Mouse (Mus musculus): Measurements from ENCODE around the gene Scrn2. TPM values are rescaled to one million over a fixed set of nuclear protein-coding genes. Genes with fewer than 3 reads are reported as not detected.

The Scrn2 gene
- polyA plus RNA-seq, 1 experiment from 2014 or later: 12.5 TPM

- DNase-seq (ENCODE audit: low spot score): no peak
- H3K4me1 ChIP-seq (replicated peaks; ENCODE audit: control insufficient read depth, insufficient read depth): 0 out of 2 replicates have a peak, but pooled peaks cover 8% of the 10 kb centered on the region
- H3K4me2 ChIP-seq (replicated peaks; ENCODE audit: low read depth): peak overlapping the region; percentile 98
- no peaks in the 10 kb centered on the region for H3K36me3 ChIP-seq (ENCODE audit: control insufficient read depth, insufficient read depth, low read length)
- 7% methylated on average over 26 of the region's 27 CpGs for WGBS
- TF ChIP-seq CTCF (IDR thresholded peaks at IDR 0.05; ENCODE audit: low read depth) (no peak), EP300 (optimal IDR thresholded peaks at IDR 0.05) (no peak)
- peaks cover 4% of the 10 kb centered on the region; the same call in 1 of the 2 replicates for H3K27me3 ChIP-seq (ENCODE audit: control insufficient read depth, insufficient read depth, low read length)
- H3K9ac ChIP-seq (ENCODE audit: low read length): no peak overlapping the region
- H3K27ac ChIP-seq (replicated peaks): 0 out of 2 replicates have a peak overlapping the region, but pooled peaks have one; percentile 25
- ATAC-seq (ENCODE audit: low FRiP score, low TSS enrichment): peak; percentile 21; the same call in 1 of the 2 replicates
- H3K4me3 ChIP-seq (ENCODE audit: low read depth, low read length): peak overlapping the region; percentile 58
- no peaks in the 10 kb centered on the region for H3K9me3 ChIP-seq (ENCODE audit: control insufficient read depth, low read length)
These were observed 8.5 kb upstream of the Scrn2 start for GRCm38 (mm10) chr11:97021121-97021765.

- no peaks in the 10 kb centered on the region for H3K9me3 ChIP-seq (ENCODE audit: control insufficient read depth, low read length)
- H3K27ac ChIP-seq (replicated peaks): 0 out of 2 replicates have a peak overlapping the region, but pooled peaks have one; percentile 40
- H3K9ac ChIP-seq (ENCODE audit: low read length): peak overlapping the region; percentile 74
- H3K27me3 ChIP-seq (ENCODE audit: control insufficient read depth, insufficient read depth, low read length): peaks cover 2% of the 10 kb centered on the region; the same call in 1 of the 2 replicates
- peak overlapping the region; percentile 98 for H3K4me2 ChIP-seq (replicated peaks; ENCODE audit: low read depth)
- WGBS: under 1% methylated on average over 48 of the region's 50 CpGs
- peak; percentile 83 for DNase-seq (ENCODE audit: low spot score)
- peak overlapping the region; percentile 58 for H3K4me3 ChIP-seq (ENCODE audit: low read depth, low read length)
- TF ChIP-seq EP300 (optimal IDR thresholded peaks at IDR 0.05) (no peak), CTCF (IDR thresholded peaks at IDR 0.05; ENCODE audit: low read depth) (peak; percentile 76)
- peak; percentile 77 for ATAC-seq (ENCODE audit: low FRiP score, low TSS enrichment)
- 0 out of 2 replicates have a peak, but pooled peaks cover 8% of the 10 kb centered on the region for H3K4me1 ChIP-seq (replicated peaks; ENCODE audit: control insufficient read depth, insufficient read depth)
- H3K36me3 ChIP-seq (ENCODE audit: control insufficient read depth, insufficient read depth, low read length): no peaks in the 10 kb centered on the region
These were observed 7.8 kb upstream of the Scrn2 start for GRCm38 (mm10) chr11:97021873-97022484.

GRCm38 (mm10) chr11:97024977-97025376 is 4.8 kb upstream of the Scrn2 start:
- H3K4me1 ChIP-seq (replicated peaks; ENCODE audit: control insufficient read depth, insufficient read depth): 0 out of 2 replicates have a peak, but pooled peaks cover 8% of the 10 kb centered on the region
- TF ChIP-seq CTCF (IDR thresholded peaks at IDR 0.05; ENCODE audit: low read depth) (no peak), EP300 (optimal IDR thresholded peaks at IDR 0.05) (no peak)
- H3K4me2 ChIP-seq (replicated peaks; ENCODE audit: low read depth): no peak overlapping the region
- 51% methylated on average over 10 of the region's 10 CpGs for WGBS
- peak overlapping the region; percentile 81; the same call in 1 of the 2 replicates for H3K27ac ChIP-seq (replicated peaks)
- DNase-seq (ENCODE audit: low spot score) (no peak), ATAC-seq (ENCODE audit: low FRiP score, low TSS enrichment) (no peak)
- H3K9me3 ChIP-seq (ENCODE audit: control insufficient read depth, low read length): no peaks in the 10 kb centered on the region
- H3K36me3 ChIP-seq (ENCODE audit: control insufficient read depth, insufficient read depth, low read length): no peaks in the 10 kb centered on the region
- H3K4me3 ChIP-seq (ENCODE audit: low read depth, low read length): no peak overlapping the region
- H3K27me3 ChIP-seq (ENCODE audit: control insufficient read depth, insufficient read depth, low read length): no peaks in the 10 kb centered on the region; the same call in 1 of the 2 replicates
- H3K9ac ChIP-seq (ENCODE audit: low read length): no peak overlapping the region

- H3K27ac ChIP-seq (replicated peaks): peak overlapping the region; percentile 81
- H3K4me2 ChIP-seq (replicated peaks; ENCODE audit: low read depth): peak overlapping the region; percentile 55
- H3K4me3 ChIP-seq (ENCODE audit: low read depth, low read length): peak overlapping the region; percentile 23
- WGBS: 5% methylated on average over 17 of the region's 17 CpGs
- TF ChIP-seq EP300 (optimal IDR thresholded peaks at IDR 0.05): no peak
- peak; percentile 98 for TF ChIP-seq CTCF (IDR thresholded peaks at IDR 0.05; ENCODE audit: low read depth)
- DNase-seq (ENCODE audit: low spot score) (peak; percentile 89), ATAC-seq (ENCODE audit: low FRiP score, low TSS enrichment) (peak; percentile 39)
- H3K27me3 ChIP-seq (ENCODE audit: control insufficient read depth, insufficient read depth, low read length): no peaks in the 10 kb centered on the region; the same call in 1 of the 2 replicates
- H3K9ac ChIP-seq (ENCODE audit: low read length): peak overlapping the region; percentile 57
- no peaks in the 10 kb centered on the region for H3K36me3 ChIP-seq (ENCODE audit: control insufficient read depth, insufficient read depth, low read length)
- H3K9me3 ChIP-seq (ENCODE audit: control insufficient read depth, low read length): no peaks in the 10 kb centered on the region
- H3K4me1 ChIP-seq (replicated peaks; ENCODE audit: control insufficient read depth, insufficient read depth): 0 out of 2 replicates have a peak, but pooled peaks cover 8% of the 10 kb centered on the region
These were observed 3.9 kb upstream of the Scrn2 start for GRCm38 (mm10) chr11:97025721-97026344.

- ATAC-seq (ENCODE audit: low FRiP score, low TSS enrichment) (no peak), DNase-seq (ENCODE audit: low spot score) (no peak)
- no peaks in the 10 kb centered on the region for H3K27me3 ChIP-seq (ENCODE audit: control insufficient read depth, insufficient read depth, low read length)
- H3K9me3 ChIP-seq (ENCODE audit: control insufficient read depth, low read length): no peaks in the 10 kb centered on the region
- 0 out of 2 replicates have a peak, but pooled peaks cover 5% of the 10 kb centered on the region for H3K4me1 ChIP-seq (replicated peaks; ENCODE audit: control insufficient read depth, insufficient read depth)
- peak overlapping the region; percentile 73 for H3K4me3 ChIP-seq (ENCODE audit: low read depth, low read length)
- H3K27ac ChIP-seq (replicated peaks): peak overlapping the region; percentile 74
- H3K36me3 ChIP-seq (ENCODE audit: control insufficient read depth, insufficient read depth, low read length): no peaks in the 10 kb centered on the region
- no peak for TF ChIP-seq CTCF (IDR thresholded peaks at IDR 0.05; ENCODE audit: low read depth)
- no peak for TF ChIP-seq EP300 (optimal IDR thresholded peaks at IDR 0.05)
- H3K4me2 ChIP-seq (replicated peaks; ENCODE audit: low read depth): peak overlapping the region; percentile 80
- WGBS: 14% methylated on average over 15 of the region's 15 CpGs
- H3K9ac ChIP-seq (ENCODE audit: low read length): peak overlapping the region; percentile 69
These were observed 688 bp downstream of the Scrn2 start for GRCm38 (mm10) chr11:97030426-97030825.
